Mouse (Mus musculus): ENCODE results near the gene Pmepa1. TPM values are rescaled to one million over a fixed set of nuclear protein-coding genes. Genes with fewer than 3 reads are reported as not detected.

Gene Pmepa1
- polyA plus RNA-seq, 1 experiment from 2014 or later, result 6.5 TPM

DNA sequence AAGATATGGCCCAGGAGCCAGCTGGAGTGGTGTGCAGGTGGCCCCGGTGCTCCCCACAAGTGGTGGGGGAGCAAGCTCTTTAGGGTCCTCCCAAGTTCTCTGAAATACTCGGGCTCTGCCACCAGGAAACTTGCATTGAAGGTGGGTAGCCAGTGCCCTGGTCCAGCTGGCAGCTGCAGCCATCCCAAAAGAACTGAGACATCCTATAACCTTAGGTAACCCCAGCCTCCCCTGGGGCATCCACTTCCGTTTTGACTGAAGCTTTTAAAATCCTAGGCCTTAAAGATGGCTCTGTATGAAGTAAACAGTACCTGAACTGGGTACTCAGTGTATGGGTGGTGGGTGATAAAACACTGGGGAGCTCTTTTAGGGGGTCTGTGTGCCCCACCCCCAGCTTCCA is 52.8 kb downstream of the Pmepa1 start:
- H3K4me1 ChIP-seq (ENCODE audit: control insufficient read depth in 2 of 2, insufficient read depth in 2 of 2, low read length in 2 of 2), result no peaks in the 10 kb centered on the region
- H3K9ac ChIP-seq (ENCODE audit: low read length), result no peak overlapping the region
- H3K4me2 ChIP-seq (ENCODE audit: low read length), result no peak overlapping the region
- H3K27ac ChIP-seq (replicated peaks in 1 of 2; ENCODE audit: control insufficient read depth in 1 of 2, insufficient read depth in 1 of 2, low read depth in 2 of 2, low read length in 2 of 2), result no peak overlapping the region
- H3K9me3 ChIP-seq (ENCODE audit: control insufficient read depth, low read length), result no peaks in the 10 kb centered on the region
- no peak overlapping the region for H3K4me3 ChIP-seq (ENCODE audit: control insufficient read depth in 1 of 2, insufficient read depth in 1 of 2, low read depth in 1 of 2, low read length in 2 of 2)
- no peak for ATAC-seq (ENCODE audit: insufficient number of reproducible peaks, insufficient read depth, low FRiP score, low read depth)
- H3K36me3 ChIP-seq (ENCODE audit: control insufficient read depth, insufficient read depth, low read length), result peaks cover 30% of the 10 kb centered on the region
- WGBS, result 72% methylated on average over 3 of the region's 3 CpGs
- no peaks in the 10 kb centered on the region for H3K27me3 ChIP-seq (ENCODE audit: control insufficient read depth, insufficient read depth, low read length)

DNA sequence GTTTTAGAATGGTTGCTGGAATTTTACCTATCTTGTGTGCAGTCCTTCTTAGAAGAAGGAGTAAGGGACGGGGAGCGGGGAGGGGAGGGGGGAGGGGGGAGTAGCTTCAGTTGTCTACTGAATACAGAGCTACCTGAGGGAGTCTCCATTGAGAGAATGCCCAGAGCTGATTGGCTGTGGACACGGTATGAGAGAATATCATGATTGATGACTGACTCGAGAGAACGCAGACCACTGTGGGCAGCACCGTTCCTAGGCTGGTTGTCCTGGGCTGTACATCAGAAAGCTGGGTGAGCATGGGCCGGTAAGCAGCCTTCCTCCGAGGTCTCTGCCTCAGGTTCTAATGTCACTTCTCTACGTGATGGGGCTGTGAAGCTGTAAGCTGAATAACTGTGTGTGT is 55.6 kb downstream of the Pmepa1 start:
- Histone ChIP-seq H3K27ac (replicated peaks in 1 of 2; ENCODE audit: control insufficient read depth in 1 of 2, insufficient read depth in 1 of 2, low read depth in 2 of 2, low read length in 2 of 2) (no peak overlapping the region), H3K4me2 (ENCODE audit: low read length) (no peak overlapping the region)
- WGBS, result 93% methylated on average over 9 of the region's 9 CpGs

DNA sequence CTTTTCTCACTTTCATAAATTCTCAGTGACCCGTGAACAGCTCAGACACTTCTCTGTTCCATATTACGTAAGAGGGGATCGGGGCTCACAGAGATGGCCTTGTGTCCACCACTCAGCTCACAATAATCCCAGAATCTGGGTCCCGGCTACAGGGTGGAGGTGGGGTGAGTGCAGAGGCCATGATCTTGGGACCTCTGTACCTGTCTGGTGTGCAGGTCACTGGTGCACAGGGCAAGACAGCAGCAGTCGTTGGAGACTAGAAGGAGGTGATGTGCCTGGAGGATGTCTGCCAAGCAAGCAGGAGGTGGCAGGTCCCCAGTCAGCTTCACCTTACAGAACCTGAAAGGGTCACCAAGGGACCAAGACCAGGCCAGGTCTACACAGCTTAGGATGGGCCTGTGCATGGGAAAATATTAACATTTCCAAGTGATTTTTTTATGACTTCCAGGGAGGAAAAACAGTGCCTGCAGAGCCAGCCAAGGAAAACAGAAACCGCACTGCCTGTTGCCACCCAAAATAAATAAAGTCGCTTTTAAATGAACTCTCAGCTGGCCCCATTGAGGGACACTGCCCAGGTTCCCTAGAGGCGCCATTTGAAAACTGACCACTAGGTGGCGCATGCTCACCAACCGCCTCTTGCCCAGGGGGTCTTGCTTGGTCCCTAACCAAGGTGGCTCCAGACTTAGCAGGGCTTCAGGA is 56.9 kb downstream of the Pmepa1 start:
- 41% methylated on average over 10 of the region's 10 CpGs for WGBS
- no peaks in the 10 kb centered on the region for H3K36me3 ChIP-seq (ENCODE audit: control insufficient read depth, insufficient read depth, low read length)
- H3K4me3 ChIP-seq (ENCODE audit: control insufficient read depth in 1 of 2, insufficient read depth in 1 of 2, low read depth in 1 of 2, low read length in 2 of 2), result no peak overlapping the region
- H3K27me3 ChIP-seq (ENCODE audit: control insufficient read depth, insufficient read depth, low read length), result no peaks in the 10 kb centered on the region
- H3K9me3 ChIP-seq (ENCODE audit: control insufficient read depth, low read length), result no peaks in the 10 kb centered on the region
- H3K4me2 ChIP-seq (ENCODE audit: low read length), result no peak overlapping the region
- H3K4me1 ChIP-seq (ENCODE audit: control insufficient read depth in 2 of 2, insufficient read depth in 2 of 2, low read length in 2 of 2), result no peaks in the 10 kb centered on the region
- H3K9ac ChIP-seq (ENCODE audit: low read length), result no peak overlapping the region
- no peak overlapping the region for H3K27ac ChIP-seq (replicated peaks in 1 of 2; ENCODE audit: control insufficient read depth in 1 of 2, insufficient read depth in 1 of 2, low read depth in 2 of 2, low read length in 2 of 2)
- no peak for ATAC-seq (ENCODE audit: insufficient number of reproducible peaks, insufficient read depth, low FRiP score, low read depth)

More for the DNA sequence above, 55.6 kb downstream of the Pmepa1 start:
- no peak overlapping the region for H3K4me3 ChIP-seq (ENCODE audit: control insufficient read depth in 1 of 2, insufficient read depth in 1 of 2, low read depth in 1 of 2, low read length in 2 of 2)
- no peak overlapping the region for H3K9ac ChIP-seq (ENCODE audit: low read length)
- H3K36me3 ChIP-seq (ENCODE audit: control insufficient read depth, insufficient read depth, low read length), result peaks cover 5% of the 10 kb centered on the region; the same call in 1 of the 2 replicates
- no peaks in the 10 kb centered on the region for H3K9me3 ChIP-seq (ENCODE audit: control insufficient read depth, low read length)
- no peaks in the 10 kb centered on the region for H3K27me3 ChIP-seq (ENCODE audit: control insufficient read depth, insufficient read depth, low read length)
- no peaks in the 10 kb centered on the region for H3K4me1 ChIP-seq (ENCODE audit: control insufficient read depth in 2 of 2, insufficient read depth in 2 of 2, low read length in 2 of 2)
- no peak for ATAC-seq (ENCODE audit: insufficient number of reproducible peaks, insufficient read depth, low FRiP score, low read depth)

DNA sequence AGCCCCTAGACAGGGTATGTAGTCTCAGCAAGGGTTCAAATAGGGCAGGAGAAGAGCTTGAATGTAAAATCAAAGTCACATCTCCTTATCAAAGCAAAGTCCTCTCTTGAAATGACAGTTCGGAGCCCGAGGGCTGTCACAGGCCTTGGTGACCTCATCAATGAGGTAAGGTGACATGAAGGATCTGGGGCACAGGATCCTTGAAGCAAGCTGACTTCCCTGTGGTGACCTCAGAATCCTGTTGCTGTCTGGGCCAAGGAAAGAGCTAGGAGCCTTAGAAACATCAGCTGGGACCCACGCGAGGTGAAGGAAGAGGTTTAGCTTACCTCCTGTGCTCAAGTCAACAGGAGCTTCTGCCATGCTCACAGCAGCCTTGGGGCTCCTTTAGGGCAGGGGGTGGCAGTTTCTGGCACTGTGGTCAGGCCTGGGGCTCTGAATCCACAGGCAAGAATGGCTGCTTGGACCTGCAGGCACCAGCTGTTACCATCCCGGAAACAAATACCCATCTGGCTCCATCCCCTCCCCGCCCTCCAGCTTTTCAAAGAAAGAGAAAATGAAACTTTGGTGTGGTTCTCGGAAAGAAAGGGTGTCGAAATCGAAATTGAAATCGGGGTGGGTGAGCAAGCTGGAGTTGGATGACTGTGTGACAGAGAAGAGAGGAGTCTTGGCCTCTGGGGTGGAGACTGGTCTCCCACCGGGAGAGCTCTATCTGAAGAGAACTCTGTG is 57.8 kb downstream of the Pmepa1 start, which contains the start of gene Zbp1:
Zbp1 (minus strand) TSS at position 508 of the 726 bp plus-strand sequence.
- H3K4me1 ChIP-seq (ENCODE audit: control insufficient read depth in 2 of 2, insufficient read depth in 2 of 2, low read length in 2 of 2), result no peaks in the 10 kb centered on the region
- H3K36me3 ChIP-seq (ENCODE audit: control insufficient read depth, insufficient read depth, low read length), result no peaks in the 10 kb centered on the region
- no peaks in the 10 kb centered on the region for H3K9me3 ChIP-seq (ENCODE audit: control insufficient read depth, low read length)
- H3K9ac ChIP-seq (ENCODE audit: low read length), result no peak within 1 kb of the TSS
- H3K27me3 ChIP-seq (ENCODE audit: control insufficient read depth, insufficient read depth, low read length), result no peaks in the 10 kb centered on the region
- no peak within 1 kb of the TSS for H3K4me2 ChIP-seq (ENCODE audit: low read length)
- no peak within 1 kb of the TSS for H3K4me3 ChIP-seq (ENCODE audit: control insufficient read depth in 1 of 2, insufficient read depth in 1 of 2, low read depth in 1 of 2, low read length in 2 of 2)
- no peak for ATAC-seq (ENCODE audit: insufficient number of reproducible peaks, insufficient read depth, low FRiP score, low read depth)
- no peak within 1 kb of the TSS for H3K27ac ChIP-seq (replicated peaks in 1 of 2; ENCODE audit: control insufficient read depth in 1 of 2, insufficient read depth in 1 of 2, low read depth in 2 of 2, low read length in 2 of 2)
- WGBS, result 60% methylated on average over 11 of the region's 11 CpGs

DNA sequence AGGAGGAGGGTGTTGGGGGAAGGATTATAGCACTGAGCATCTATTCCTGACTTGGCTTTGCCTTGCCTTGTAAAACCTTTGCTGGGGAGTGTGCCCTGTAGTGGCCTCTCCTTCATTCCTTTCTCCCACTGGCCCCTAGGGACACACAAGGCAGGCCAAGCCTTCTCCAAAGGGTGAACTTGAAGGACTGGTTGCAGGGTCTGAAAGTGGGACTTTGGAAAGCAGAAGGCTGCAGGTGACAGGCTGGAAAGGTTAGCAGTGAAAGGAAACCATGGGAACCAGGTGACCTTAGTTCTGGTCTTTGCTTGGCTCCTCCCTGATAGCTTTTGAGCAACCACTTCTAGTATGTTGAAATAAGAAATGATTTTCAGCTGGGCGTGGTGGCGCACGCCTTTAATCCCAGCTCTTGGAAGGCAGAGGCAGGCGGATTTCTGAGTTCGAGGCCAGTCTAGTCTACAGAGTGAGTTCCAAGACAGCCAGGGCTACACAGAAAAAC is 58.5 kb downstream of the Pmepa1 start:
- no peak overlapping the region for H3K4me3 ChIP-seq (ENCODE audit: control insufficient read depth in 1 of 2, insufficient read depth in 1 of 2, low read depth in 1 of 2, low read length in 2 of 2)
- no peaks in the 10 kb centered on the region for H3K36me3 ChIP-seq (ENCODE audit: control insufficient read depth, insufficient read depth, low read length)
- no peak overlapping the region for H3K4me2 ChIP-seq (ENCODE audit: low read length)
- no peaks in the 10 kb centered on the region for H3K9me3 ChIP-seq (ENCODE audit: control insufficient read depth, low read length)
- 80% methylated on average over 5 of the region's 5 CpGs for WGBS
- no peak overlapping the region for H3K27ac ChIP-seq (replicated peaks in 1 of 2; ENCODE audit: control insufficient read depth in 1 of 2, insufficient read depth in 1 of 2, low read depth in 2 of 2, low read length in 2 of 2)
- H3K27me3 ChIP-seq (ENCODE audit: control insufficient read depth, insufficient read depth, low read length), result no peaks in the 10 kb centered on the region
- no peak overlapping the region for H3K9ac ChIP-seq (ENCODE audit: low read length)
- no peaks in the 10 kb centered on the region for H3K4me1 ChIP-seq (ENCODE audit: control insufficient read depth in 2 of 2, insufficient read depth in 2 of 2, low read length in 2 of 2)
- no peak for ATAC-seq (ENCODE audit: insufficient number of reproducible peaks, insufficient read depth, low FRiP score, low read depth)

DNA sequence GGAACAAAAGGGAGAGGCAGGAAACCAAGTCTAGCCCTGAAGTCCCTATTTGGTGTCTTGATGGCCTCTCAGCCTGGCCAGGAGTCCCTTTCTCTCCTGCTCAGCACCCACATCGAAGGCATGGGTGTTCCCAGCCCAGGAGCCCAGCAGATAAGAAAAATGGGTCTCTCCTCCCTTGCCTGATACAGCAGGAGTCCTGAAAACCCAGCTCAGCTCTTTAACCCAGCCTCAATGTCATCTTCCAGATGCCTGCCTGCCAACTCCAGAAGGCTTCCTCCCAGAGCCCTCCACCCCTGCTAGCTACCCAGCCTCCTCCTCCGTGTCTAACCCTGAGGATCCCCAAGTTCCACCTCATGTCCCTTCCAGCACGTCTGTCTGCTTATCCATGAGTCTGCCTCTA is 59.1 kb downstream of the Pmepa1 start:
- Histone ChIP-seq H3K4me2 (ENCODE audit: low read length) (no peak overlapping the region), H3K27me3 (ENCODE audit: control insufficient read depth, insufficient read depth, low read length) (no peaks in the 10 kb centered on the region), H3K36me3 (ENCODE audit: control insufficient read depth, insufficient read depth, low read length) (no peaks in the 10 kb centered on the region), H3K4me1 (ENCODE audit: control insufficient read depth in 2 of 2, insufficient read depth in 2 of 2, low read length in 2 of 2) (no peaks in the 10 kb centered on the region), H3K9ac (ENCODE audit: low read length) (no peak overlapping the region), H3K9me3 (ENCODE audit: control insufficient read depth, low read length) (no peaks in the 10 kb centered on the region), H3K27ac (replicated peaks in 1 of 2; ENCODE audit: control insufficient read depth in 1 of 2, insufficient read depth in 1 of 2, low read depth in 2 of 2, low read length in 2 of 2) (no peak overlapping the region), H3K4me3 (ENCODE audit: control insufficient read depth in 1 of 2, insufficient read depth in 1 of 2, low read depth in 1 of 2, low read length in 2 of 2) (no peak overlapping the region)
- ATAC-seq (ENCODE audit: insufficient number of reproducible peaks, insufficient read depth, low FRiP score, low read depth), result no peak
- WGBS, result 55% methylated on average over 3 of the region's 3 CpGs

DNA sequence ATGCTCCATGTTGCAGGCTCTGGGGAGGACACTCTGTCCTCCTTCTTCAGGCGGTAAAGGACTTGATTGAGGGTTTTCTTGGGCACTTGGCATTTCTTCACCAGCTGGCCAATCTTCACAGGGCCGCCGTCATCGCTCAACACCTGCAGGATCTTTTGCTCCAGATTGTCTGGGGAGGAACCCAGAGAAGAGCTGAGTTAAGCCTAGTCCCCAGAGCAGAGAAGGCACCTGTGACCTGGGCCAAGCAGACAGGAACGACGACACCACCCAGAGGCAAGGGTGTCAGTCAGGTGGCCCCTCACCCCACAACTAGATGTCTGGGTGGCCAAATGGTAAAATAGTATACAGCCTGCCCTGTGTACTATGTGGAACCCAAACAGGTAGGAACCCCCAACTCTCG is 59.5 kb downstream of the Pmepa1 start:
- ATAC-seq (ENCODE audit: insufficient number of reproducible peaks, insufficient read depth, low FRiP score, low read depth), result no peak
- no peaks in the 10 kb centered on the region for H3K36me3 ChIP-seq (ENCODE audit: control insufficient read depth, insufficient read depth, low read length)
- no peak overlapping the region for H3K4me2 ChIP-seq (ENCODE audit: low read length)
- H3K9me3 ChIP-seq (ENCODE audit: control insufficient read depth, low read length), result no peaks in the 10 kb centered on the region
- no peak overlapping the region for H3K27ac ChIP-seq (replicated peaks in 1 of 2; ENCODE audit: control insufficient read depth in 1 of 2, insufficient read depth in 1 of 2, low read depth in 2 of 2, low read length in 2 of 2)
- no peak overlapping the region for H3K4me3 ChIP-seq (ENCODE audit: control insufficient read depth in 1 of 2, insufficient read depth in 1 of 2, low read depth in 1 of 2, low read length in 2 of 2)
- WGBS, result 84% methylated on average over 7 of the region's 7 CpGs
- H3K27me3 ChIP-seq (ENCODE audit: control insufficient read depth, insufficient read depth, low read length), result no peaks in the 10 kb centered on the region
- no peaks in the 10 kb centered on the region for H3K4me1 ChIP-seq (ENCODE audit: control insufficient read depth in 2 of 2, insufficient read depth in 2 of 2, low read length in 2 of 2)
- H3K9ac ChIP-seq (ENCODE audit: low read length), result no peak overlapping the region
